Mouse (Mus musculus): ENCODE results near the gene Pcgf2. TPM values are rescaled to one million over a fixed set of nuclear protein-coding genes. Genes with fewer than 3 reads are reported as not detected.

Pcgf2 gene
- total RNA-seq (2012; rRNA removed) (5.6 and 7.9 TPM in 2 replicates), total RNA-seq (2014; rRNA removed) (0.81 and 0.99 TPM in 2 replicates), polyA plus RNA-seq (2012; ENCODE audit: insufficient read length, low read depth) (16.3 and 19.5 TPM in 2 replicates)

GRCm38 (mm10) chr11:97700003-97700745 is at the start of gene Pcgf2:
Gene Pcgf2, minus strand, starts transcription at chr11:97700497.
- TF ChIP-seq GABPA (IDR thresholded peaks at IDR 0.05; ENCODE audit: insufficient replicate concordance, low read depth, low read length) (no peak), NELFE (IDR thresholded peaks at IDR 0.05; ENCODE audit: low read depth, low read length) (peak; percentile 50), ZKSCAN1 (IDR thresholded peaks at IDR 0.05; ENCODE audit: borderline replicate concordance, low read depth, low read length) (no peak), CHD1 (IDR thresholded peaks at IDR 0.05; ENCODE audit: low read depth, low read length) (no peak), PAX5 (IDR thresholded peaks at IDR 0.05; ENCODE audit: low read length) (no peak), TCF12 (IDR thresholded peaks at IDR 0.05; ENCODE audit: low read depth, low read length) (peak; percentile 49; the same call in 1 of the 2 replicates), CTCF (conservative IDR thresholded peaks at IDR 0.05 in 1 of 2, IDR thresholded peaks at IDR 0.05 in 1 of 2; ENCODE audit: low read depth in 2 of 2, low read length in 2 of 2) (no peak; a peak in 1 of 4 replicates), TBP (conservative IDR thresholded peaks at IDR 0.05; ENCODE audit: low read depth, low read length) (peak; percentile 97), CHD2 (IDR thresholded peaks at IDR 0.05; ENCODE audit: low read length) (peak; percentile 13; the same call in 1 of the 2 replicates), POLR2A (IDR thresholded peaks at IDR 0.05; ENCODE audit: low read depth, low read length) (peak; percentile 71), HCFC1 (IDR thresholded peaks at IDR 0.05; ENCODE audit: low read depth, low read length) (no peak), ZMIZ1 (IDR thresholded peaks at IDR 0.05; ENCODE audit: low read depth, low read length) (no peak), UBTF (IDR thresholded peaks at IDR 0.05; ENCODE audit: low read depth, low read length) (peak; percentile 100), MAX (IDR thresholded peaks at IDR 0.05; ENCODE audit: low read length) (peak; percentile 73; the same call in 1 of the 2 replicates), JUN (IDR thresholded peaks at IDR 0.05; ENCODE audit: insufficient read depth, low read depth, low read length) (no peak), E2F4 (IDR thresholded peaks at IDR 0.05; ENCODE audit: insufficient replicate concordance, low read depth, low read length) (no peak), MEF2A (IDR thresholded peaks at IDR 0.05; ENCODE audit: borderline replicate concordance, low read depth, low read length) (peak; percentile 58; the same call in 1 of the 2 replicates), KAT2A (IDR thresholded peaks at IDR 0.05; ENCODE audit: insufficient replicate concordance, low read length) (0 out of 2 replicates have a peak, but pooled peaks have one; percentile 57), MXI1 (IDR thresholded peaks at IDR 0.05; ENCODE audit: low read depth, low read length) (peak; percentile 56; the same call in 1 of the 2 replicates), ELF1 (IDR thresholded peaks at IDR 0.05; ENCODE audit: low read depth, low read length) (peak; percentile 7; the same call in 1 of the 2 replicates), USF2 (conservative IDR thresholded peaks at IDR 0.05; ENCODE audit: low read depth, low read length) (no peak), SMC3 (IDR thresholded peaks at IDR 0.05; ENCODE audit: low read depth, low read length) (no peak)
- Histone ChIP-seq H3K4me2 (ENCODE audit: insufficient read depth, low read depth, poor library complexity, severe bottlenecking) (peak within 1 kb of the TSS; percentile 46), H3K36me3 (replicated peaks in 1 of 2; ENCODE audit: control insufficient read depth in 1 of 2, insufficient read depth in 1 of 2, low read length in 1 of 2) (peaks cover 4 to 15% of the 10 kb centered on the region in 2 experiments), H3K79me2 (replicated peaks; ENCODE audit: control insufficient read depth, extremely low read depth, insufficient read depth, poor library complexity, severe bottlenecking) (peaks cover 19% of the 10 kb centered on the region), H3K9ac (ENCODE audit: insufficient read depth, low read depth) (peak within 1 kb of the TSS; percentile 84), H3K27me3 (replicated peaks) (peaks cover 21% of the 10 kb centered on the region), H3K9me3 (replicated peaks; ENCODE audit: low read length) (no peaks in the 10 kb centered on the region), H3K4me1 (ENCODE audit: control insufficient read depth in 1 of 2, insufficient read depth in 2 of 2) (peaks cover 11 to 50% of the 10 kb centered on the region in 2 experiments), H3K4me3 (replicated peaks in 1 of 3; ENCODE audit: low read depth in 2 of 3, low read length in 2 of 3, poor library complexity in 1 of 3) (peak within 1 kb of the TSS; percentile 66 to 83 (median 72)), H3K27ac (ENCODE audit: insufficient read depth, low read depth) (peak within 1 kb of the TSS; percentile 69)
- DNase-seq (ENCODE audit: extremely low read depth): peak; percentile 69
- dilution Hi-C loops (cut with MboI; ENCODE audit: extremely low pct_ligation_motif_present, extremely low pct_unique_long_range_greater_than_20kb, low sequenced_read_pairs): no loop called here
- in situ Hi-C loops (cut with MboI; ENCODE audit: low pct_ligation_motif_present, low pct_unique_long_range_greater_than_20kb, low sequenced_read_pairs): loop anchor here (5.0 kb wide), 1 partner anchor 37 kb away; no protein-coding TSS in a partner anchor

All from CH12.LX (cell line).